Mouse (Mus musculus): ENCODE data around the gene Tmem50b.

Tmem50b gene

GRCm38 (mm10) chr16:91561541-91562457 is 35.8 kb downstream of the Tmem50b start:
- no peak for DNase-seq

DNA sequence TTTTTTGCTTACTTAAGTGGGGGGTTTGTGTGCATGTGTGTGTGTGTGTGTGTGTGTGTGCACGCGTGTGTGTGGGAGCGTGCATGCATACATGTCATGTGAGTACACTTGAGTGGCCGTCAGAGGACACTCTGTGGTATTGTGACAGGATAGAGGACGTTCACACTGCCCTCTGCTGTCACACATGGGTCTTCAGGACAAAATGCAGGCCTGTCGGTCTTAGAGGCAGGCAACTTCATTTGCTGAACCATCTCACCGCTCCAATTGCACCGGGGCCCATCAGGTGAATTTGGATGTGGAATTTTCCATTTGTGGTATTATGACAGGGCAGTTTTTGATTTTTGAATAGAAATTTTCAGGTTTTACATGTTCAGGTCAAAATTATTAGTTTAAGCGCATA is 36.5 kb downstream of the Tmem50b start:
- DNase-seq, result peak; percentile 25

- no peak for DNase-seq
These were observed 39.9 kb downstream of the Tmem50b start for GRCm38 (mm10) chr16:91557693-91558092.

GRCm38 (mm10) chr16:91557214-91557613 is 40.4 kb downstream of the Tmem50b start:
- no peak for DNase-seq

DNA sequence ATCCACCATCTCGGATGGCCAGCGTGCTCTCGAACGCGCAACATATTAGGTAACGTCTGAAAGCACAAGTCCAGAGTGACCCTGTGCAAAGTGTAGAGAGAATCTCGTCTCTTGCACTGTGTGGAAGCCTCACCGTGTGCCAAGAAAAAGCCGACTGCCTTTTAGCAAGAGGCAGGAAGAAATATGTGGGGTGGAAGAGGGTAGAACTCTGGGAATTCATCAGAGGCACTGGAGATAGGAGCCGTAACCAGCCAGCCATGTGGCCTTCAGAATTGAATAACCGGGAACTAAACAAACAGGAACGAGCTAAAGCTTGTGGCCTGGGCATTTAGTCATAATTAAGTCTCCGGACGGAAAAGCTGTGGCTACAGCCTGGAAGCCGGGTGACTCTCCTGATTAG is 40.9 kb downstream of the Tmem50b start:
- DNase-seq, result no peak

DNA sequence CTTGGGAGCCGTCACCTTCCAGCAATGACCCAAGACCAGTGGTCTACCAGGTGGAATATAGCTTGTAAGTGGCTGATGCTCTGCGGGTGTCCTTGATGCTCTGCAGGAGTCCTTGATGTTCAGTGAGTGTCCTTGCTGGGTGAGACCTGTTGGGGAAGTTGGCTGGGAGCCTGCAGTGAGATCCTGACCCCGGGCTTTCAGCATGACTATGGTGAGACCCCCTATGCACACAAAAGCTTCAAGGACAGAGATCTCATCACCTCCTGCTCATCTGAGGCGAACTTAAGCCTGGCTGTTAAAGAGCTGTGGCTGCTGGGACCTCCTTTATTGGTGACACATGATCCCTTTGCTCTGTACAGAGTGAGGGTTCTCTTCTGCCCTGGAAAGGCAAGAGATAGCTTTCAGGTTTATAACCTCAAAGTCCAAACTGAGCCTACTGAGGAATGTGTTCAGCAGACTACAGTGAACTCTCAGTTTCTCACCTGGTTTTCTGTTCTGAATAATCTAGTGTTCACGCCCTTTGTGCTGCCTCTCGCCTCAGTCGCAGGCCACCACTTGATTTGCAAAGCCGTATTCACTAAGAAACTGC is 42.5 kb downstream of the Tmem50b start:
- DNase-seq, result no peak

- DNase-seq, result no peak
These were observed 44.0 kb downstream of the Tmem50b start for GRCm38 (mm10) chr16:91553625-91554024.

DNA sequence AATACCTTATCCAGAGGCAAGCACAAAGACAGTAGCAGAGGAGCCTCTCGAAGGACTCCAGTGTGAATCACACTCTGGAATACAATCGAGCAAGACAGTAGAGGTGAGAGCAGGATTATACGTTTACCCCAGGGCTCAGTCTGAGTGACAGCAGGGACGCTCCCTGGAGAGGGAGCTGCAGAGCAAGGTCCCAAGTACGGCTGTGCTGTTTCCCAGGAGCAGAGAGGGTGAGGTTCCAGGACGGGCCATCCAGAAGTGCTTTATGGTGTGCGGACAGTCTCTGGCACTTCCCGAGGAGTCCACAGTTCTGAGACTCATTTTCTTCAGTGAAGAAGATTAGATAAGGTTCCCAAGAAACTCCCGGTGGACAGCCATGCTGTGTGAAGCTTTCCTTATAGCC is 45.5 kb downstream of the Tmem50b start:
- DNase-seq, result no peak

DNA sequence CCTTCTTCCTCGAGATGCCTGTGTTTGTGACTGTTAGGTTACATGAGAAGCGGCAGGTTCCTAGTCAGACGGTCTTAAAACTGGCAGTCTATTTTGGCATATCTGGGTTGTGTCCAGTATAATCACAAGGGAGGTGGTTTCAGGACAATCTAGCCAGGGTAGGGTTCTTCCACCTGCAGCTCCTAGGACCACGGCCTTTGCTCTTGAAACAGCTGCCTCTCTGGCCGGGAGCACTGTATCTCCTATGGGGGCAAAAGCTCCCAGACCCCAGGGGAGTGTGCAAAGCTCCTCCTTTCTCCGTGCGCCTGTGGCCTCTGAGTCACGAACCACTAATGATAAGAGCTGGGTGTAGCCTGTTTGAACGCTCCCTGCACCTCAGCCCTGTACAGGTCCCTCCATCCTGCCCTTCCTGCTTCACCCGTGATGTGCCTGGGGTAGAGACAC is 46.5 kb downstream of the Tmem50b start:
- DNase-seq, result no peak

- DNase-seq, result no peak
These were observed 48.0 kb downstream of the Tmem50b start for GRCm38 (mm10) chr16:91549616-91550015.

GRCm38 (mm10) chr16:91548996-91549395 is 48.6 kb downstream of the Tmem50b start:
- no peak for DNase-seq

- no peak for DNase-seq
These were observed 49.0 kb downstream of the Tmem50b start for GRCm38 (mm10) chr16:91548586-91548985.

DNA sequence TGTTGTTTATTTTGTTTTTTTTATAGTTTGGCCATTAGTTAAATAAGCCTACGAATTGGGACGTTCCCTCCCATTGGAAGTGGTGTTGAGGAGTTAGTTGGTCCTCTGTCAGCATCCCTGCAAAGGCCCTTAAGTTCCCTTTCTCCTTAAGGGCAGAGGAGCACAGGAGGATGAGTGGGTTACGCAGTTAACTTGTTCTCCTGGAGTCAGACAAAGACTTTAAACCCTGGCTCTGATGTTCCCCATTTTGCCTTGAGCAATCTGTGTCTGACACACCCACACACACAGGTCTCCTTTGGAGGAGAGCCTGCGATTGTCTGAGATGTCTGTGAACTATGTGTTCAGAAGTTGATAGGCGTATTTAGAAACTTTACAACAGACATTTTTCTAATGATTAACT is 49.6 kb downstream of the Tmem50b start:
- DNase-seq, result no peak

- DNase-seq, result peak; percentile 61
These were observed 50.5 kb downstream of the Tmem50b start, which contains the start of gene Ifngr2 for GRCm38 (mm10) chr16:91546836-91547741. Ifngr2 (plus strand) TSS chr16:91547072.

GRCm38 (mm10) chr16:91546391-91546835 is 51.2 kb downstream of the Tmem50b start:
- DNase-seq, result peak; percentile 34

DNA sequence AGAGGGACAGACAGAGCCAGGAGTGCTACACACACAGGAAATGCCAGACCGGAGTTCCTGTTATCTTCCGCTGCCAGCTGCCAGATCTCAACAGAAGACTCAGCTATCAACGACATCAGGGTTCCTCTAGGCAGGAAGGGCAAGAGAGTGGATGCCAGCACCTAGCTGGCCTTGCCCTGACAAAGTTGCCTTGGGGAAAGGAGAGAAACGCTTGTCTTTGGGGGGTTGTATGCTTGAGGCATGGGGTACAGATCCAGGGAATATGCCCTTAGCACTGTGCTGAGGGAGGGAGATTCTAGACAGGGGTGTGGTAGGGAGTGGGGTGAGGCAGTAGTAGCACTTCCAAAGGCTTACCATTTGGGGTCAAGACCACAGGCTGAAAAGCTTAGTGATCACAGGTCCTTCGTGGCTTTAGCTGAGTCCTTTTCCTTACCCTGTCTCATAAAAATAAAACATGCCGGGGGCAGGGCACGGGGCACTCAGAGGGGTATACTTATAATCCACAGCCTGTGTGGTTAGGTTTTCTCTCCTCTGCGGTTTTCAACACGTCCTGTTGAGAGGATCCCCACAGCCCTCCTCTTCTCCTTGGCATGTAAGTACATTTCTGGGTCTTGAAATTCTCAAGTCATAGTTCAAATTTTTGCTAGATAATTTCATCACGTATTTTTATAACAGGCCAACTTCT is 51.9 kb downstream of the Tmem50b start:
- no peak for DNase-seq

GRCm38 (mm10) chr16:91543619-91544018 is 54.0 kb downstream of the Tmem50b start:
- no peak for DNase-seq

GRCm38 (mm10) chr16:91541573-91542081 is 56.0 kb downstream of the Tmem50b start:
- DNase-seq, result no peak

GRCm38 (mm10) chr16:91538513-91538912 is 59.1 kb downstream of the Tmem50b start:
- no peak for DNase-seq

DNA sequence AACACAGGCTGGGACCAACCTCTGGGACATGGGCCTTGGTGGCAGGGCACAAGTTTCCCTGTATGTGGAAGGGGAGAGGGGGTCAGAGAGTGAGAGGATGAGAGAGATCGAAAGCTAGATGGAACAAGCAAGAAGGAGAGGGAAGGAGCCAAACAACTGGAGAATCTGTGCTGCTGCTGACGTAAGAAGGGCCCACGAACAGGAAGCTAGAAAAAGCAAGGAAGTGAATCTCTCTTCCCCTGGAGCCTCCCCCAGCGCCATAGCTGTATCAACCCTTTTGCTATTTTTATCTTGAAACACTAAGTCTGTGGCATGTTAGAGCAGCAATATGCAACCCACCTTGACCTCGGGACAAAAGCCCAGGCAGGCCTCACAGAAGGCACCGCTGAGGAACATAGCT is 59.5 kb downstream of the Tmem50b start:
- no peak for DNase-seq

- no peak for DNase-seq
These were observed 60.5 kb downstream of the Tmem50b start for GRCm38 (mm10) chr16:91537065-91537464.

- DNase-seq, result no peak
These were observed 61.2 kb downstream of the Tmem50b start for GRCm38 (mm10) chr16:91536372-91536771.
